Mouse (Mus musculus) limb, embryonic 14.5 days (tissue): ENCODE measurements around the gene Axin2. TPM values are rescaled to one million over a fixed set of nuclear protein-coding genes. Genes with fewer than 3 reads are reported as not detected.

Experiments
- ATAC-seq: fragments of 200-750 bp; cut with Nextera tagmentation; 2 replicates; pipeline ENCODE4 v1.8.0; 2017; ENCODE audit warnings: low read depth, moderate number of reproducible peaks, moderate TSS enrichment; ENCODE audit not compliant: low FRiP score
- DNase-seq: peaks from one replicate; pipeline ENCODE4 v3.0.0-alpha.2; 2015; ENCODE audit warnings: low spot score
- H3K27ac ChIP-seq: fragments of 300-500 bp; sonication (generic); replicated peaks from 2 replicates; pipeline ENCODE4 v1.5.1; 2014; ENCODE audit warnings: low read depth, mild to moderate bottlenecking, low read length, moderate library complexity, mixed read lengths
- H3K27me3 ChIP-seq: fragments of 300-500 bp; sonication (generic); 2 replicates; pipeline ENCODE4 v1.6.1; 2014; ENCODE audit warnings: low read length, mixed read lengths; ENCODE audit not compliant: control insufficient read depth, insufficient read depth
- H3K36me3 ChIP-seq: fragments of 300-500 bp; sonication (generic); 2 replicates; pipeline ENCODE4 v1.6.1; 2014; ENCODE audit warnings: mild to moderate bottlenecking, low read length, moderate library complexity, mixed read lengths; ENCODE audit not compliant: control insufficient read depth, insufficient read depth
- H3K4me1 ChIP-seq: fragments of 300-500 bp; sonication (generic); 2 replicates; pipeline ENCODE4 v1.6.1; 2014; ENCODE audit warnings: antibody characterized with exemption, low read length, mixed read lengths; ENCODE audit not compliant: control insufficient read depth, insufficient read depth
- H3K4me2 ChIP-seq: fragments of 300-500 bp; sonication (generic); replicated peaks from 2 replicates; pipeline ENCODE4 v1.6.1; 2014; ENCODE audit warnings: low read depth, mild to moderate bottlenecking, low read length, moderate library complexity; ENCODE audit not compliant: severe bottlenecking
- H3K4me3 ChIP-seq: fragments of 300-500 bp; sonication (generic); replicated peaks from 2 replicates; pipeline ENCODE4 v1.5.1; 2014; ENCODE audit warnings: low read length
- H3K9ac ChIP-seq: fragments of 300-500 bp; sonication (generic); 2 replicates; pipeline ENCODE4 v1.6.1; 2014; ENCODE audit warnings: mild to moderate bottlenecking, low read depth, low read length, moderate library complexity; ENCODE audit not compliant: severe bottlenecking
- H3K9me3 ChIP-seq: fragments of 300-500 bp; sonication (generic); 2 replicates; pipeline ENCODE4 v1.6.1; 2016; ENCODE audit warnings: low read length; ENCODE audit not compliant: control insufficient read depth
- POLR2A ChIP-seq: fragments of 200-500 bp; IDR thresholded peaks from 2 replicates; pipeline ENCODE4 v1.8.0; 2012; ENCODE audit warnings: inconsistent platforms, mild to moderate bottlenecking, moderate library complexity, borderline replicate concordance; ENCODE audit not compliant: insufficient read depth, insufficient read length; ENCODE audit errors: extremely low read depth
- WGBS: fragments of 180-500 bp; shearing (Covaris S2); extraction: QIAGEN DNeasy Blood & Tissue Kit; methylation state at CpG from one replicate; pipeline ENCODE4 v1.1.7; 2014; 5-methylcytosine and 5-hydroxymethylcytosine counted together
- polyA plus RNA-seq, 2 experiments: library from polyadenylated mRNA; depleted of rRNA in 1 of 2; stranded (reverse) in 1 of 2; unstranded in 1 of 2; fragments of >200 nt; fragmentation: Nextera tagmentation in 1 of 2; extraction: Ambion mirVana in 1 of 2; gene quantifications; 2 replicates each; pipeline versions ENCODE4 v1.2.1 to v1.2.3; 2012 to 2014

Gene Axin2
- polyA plus RNA-seq, 2 experiments: 22.6 to 50.9 TPM

GRCm38 (mm10) chr11:108929176-108929575, 9.0 kb downstream of the Axin2 start:
- Histone ChIP-seq H3K9ac (no peak overlapping the region), H3K9me3 (no peaks in the 10 kb centered on the region), H3K27me3 (no peaks in the 10 kb centered on the region), H3K4me3 (peak overlapping the region; percentile 85; the same call in 1 of the 2 replicates), H3K4me1 (peaks cover 68% of the 10 kb centered on the region), H3K27ac (no peak overlapping the region), H3K4me2 (peak overlapping the region; percentile 82), H3K36me3 (peaks cover 58% of the 10 kb centered on the region)
- 29% methylated on average over 4 of the region's 4 CpGs for WGBS
- no peak for DNase-seq
- no peak for ATAC-seq
- no peak for TF ChIP-seq POLR2A

- Histone ChIP-seq H3K27ac (no peak overlapping the region), H3K9me3 (no peaks in the 10 kb centered on the region), H3K9ac (no peak overlapping the region), H3K4me2 (peak overlapping the region; percentile 82; the same call in 1 of the 2 replicates), H3K36me3 (peaks cover 63% of the 10 kb centered on the region), H3K4me1 (peaks cover 68% of the 10 kb centered on the region), H3K4me3 (no peak overlapping the region), H3K27me3 (no peaks in the 10 kb centered on the region)
- DNase-seq (no peak), ATAC-seq (no peak)
- no peak for TF ChIP-seq POLR2A
- 65% methylated on average over 6 of the region's 6 CpGs for WGBS
These were observed 9.6 kb downstream of the Axin2 start for GRCm38 (mm10) chr11:108929700-108930099.

GRCm38 (mm10) chr11:108930612-108931011, 10.5 kb downstream of the Axin2 start:
- Histone ChIP-seq H3K4me3 (no peak overlapping the region), H3K36me3 (peaks cover 57% of the 10 kb centered on the region), H3K27me3 (no peaks in the 10 kb centered on the region), H3K27ac (no peak overlapping the region), H3K4me2 (no peak overlapping the region), H3K9me3 (no peaks in the 10 kb centered on the region), H3K4me1 (peaks cover 68% of the 10 kb centered on the region), H3K9ac (0 out of 2 replicates have a peak overlapping the region, but pooled peaks have one; percentile 0)
- TF ChIP-seq POLR2A: no peak
- WGBS: 38% methylated on average over 2 of the region's 3 CpGs
- DNase-seq (no peak), ATAC-seq (no peak)

DNA sequence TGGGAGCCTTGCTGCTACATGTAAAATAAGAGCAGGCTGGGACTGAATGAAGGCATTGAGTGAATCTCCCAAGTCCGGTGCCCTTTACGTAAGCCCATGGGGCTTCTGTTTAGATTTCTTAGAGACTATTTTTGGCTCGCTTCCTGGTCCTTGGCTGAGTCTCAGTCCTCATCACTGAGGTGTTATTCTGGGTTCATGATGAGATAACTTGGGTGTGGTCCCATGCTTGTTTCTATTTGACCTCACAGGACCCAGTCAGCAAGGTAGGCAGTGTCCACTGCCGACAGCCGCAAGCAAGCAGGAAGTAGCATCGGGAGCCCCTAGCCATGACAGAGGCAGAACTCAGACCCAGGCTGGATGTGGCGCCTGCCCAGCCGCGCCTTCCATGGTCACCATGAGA, 13.7 kb downstream of the Axin2 start:
- H3K27ac ChIP-seq: no peak overlapping the region; the same call in 1 of the 2 replicates
- H3K4me1 ChIP-seq: peaks cover 53% of the 10 kb centered on the region
- no peaks in the 10 kb centered on the region for H3K9me3 ChIP-seq
- no peaks in the 10 kb centered on the region for H3K27me3 ChIP-seq
- no peak overlapping the region for H3K4me2 ChIP-seq
- H3K36me3 ChIP-seq: peaks cover 72% of the 10 kb centered on the region
- ATAC-seq: no peak
- 59% methylated on average over 9 of the region's 9 CpGs for WGBS
- DNase-seq: no peak
- TF ChIP-seq POLR2A: no peak
- no peak overlapping the region for H3K4me3 ChIP-seq
- H3K9ac ChIP-seq: no peak overlapping the region

DNA sequence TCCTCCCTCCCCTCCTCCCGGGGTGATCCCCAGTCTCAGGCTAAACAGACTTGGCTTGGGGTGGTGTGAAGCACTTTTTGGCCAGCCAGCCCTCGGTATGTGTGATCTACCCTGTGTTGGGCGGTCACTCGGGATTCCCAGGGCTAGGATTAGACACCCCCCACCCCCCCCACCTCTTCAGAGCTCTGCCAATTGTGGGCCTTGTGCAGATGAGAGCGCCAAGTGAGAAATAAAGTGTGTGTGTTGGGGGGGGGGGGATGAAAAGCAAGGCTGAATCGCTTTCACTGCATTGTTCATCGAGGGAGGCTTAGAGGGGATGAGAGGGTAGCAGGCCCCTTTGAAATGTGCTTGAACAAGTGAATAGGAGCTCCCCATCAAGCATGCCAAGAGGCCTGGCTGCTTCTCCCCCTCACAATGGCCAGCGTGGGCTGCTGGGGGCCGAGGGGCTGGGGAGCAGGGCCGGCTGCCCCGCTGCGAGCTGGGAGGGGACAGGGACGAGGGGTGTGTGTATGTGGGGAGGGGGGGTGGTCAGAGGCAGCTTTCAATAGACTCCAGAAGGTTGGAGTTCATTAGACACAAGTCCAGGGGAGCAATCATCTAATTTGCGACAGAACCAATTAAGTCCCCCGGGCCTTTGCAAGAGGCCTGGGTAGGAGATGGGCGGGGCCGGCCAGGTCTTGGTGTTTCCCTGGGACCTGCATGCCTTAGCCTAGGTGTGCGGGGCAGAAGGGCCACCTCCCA, 15.1 kb downstream of the Axin2 start:
- Histone ChIP-seq H3K4me2 (peak overlapping the region; percentile 5; the same call in 1 of the 2 replicates), H3K4me3 (no peak overlapping the region), H3K4me1 (peaks cover 41% of the 10 kb centered on the region), H3K9ac (0 out of 2 replicates have a peak overlapping the region, but pooled peaks have one; percentile 12), H3K36me3 (peaks cover 74% of the 10 kb centered on the region), H3K9me3 (no peaks in the 10 kb centered on the region), H3K27me3 (no peaks in the 10 kb centered on the region), H3K27ac (peak overlapping the region; percentile 27; the same call in 1 of the 2 replicates)
- ATAC-seq (peak; percentile 17; the same call in 1 of the 2 replicates), DNase-seq (no peak)
- 17% methylated on average over 18 of the region's 18 CpGs for WGBS
- no peak for TF ChIP-seq POLR2A
